ENCODE assay signal across 9 mouse cellular contexts in genomic region chr15:9120081-9120480, GRCm38 (mm10). TPM values are rescaled to one million over a fixed set of nuclear protein-coding genes. Genes with fewer than 3 reads are reported as not detected.
A peak's percentile ranks its signal among the peaks of the same experiment; 100 is the strongest.
DNase-seq lines count a peak whose midpoint lies in the region; ATAC-seq and TF ChIP-seq lines count a peak whose summit lies in the region.
"Had no signal": no experiment of that assay in that cellular context is flagged by ENCODE, and none has a peak within 500 bp of the region (broad histone marks: within the 10 kb centered on the region; RNA-seq: fewer than 3 reads in every experiment).

No protein-coding gene starts in this region.

- WGBS in kidney, embryonic 16.5 days, result 92% methylated on average over 2 of the region's 2 CpGs
- WGBS in heart, postnatal 0 days, result 91% methylated on average over 2 of the region's 2 CpGs

- H3K27ac ChIP-seq in kidney, embryonic 16.5 days (ENCODE audit: low read length), result no peak overlapping the region
- H3K27ac ChIP-seq in heart, postnatal 0 days (ENCODE audit: low read depth), result no peak overlapping the region
- no peak overlapping the region for H3K27ac ChIP-seq in layer of hippocampus, adult 2 months
- H3K27ac ChIP-seq: stomach, embryonic 15.5 days had no signal

- no peak overlapping the region for H3K4me3 ChIP-seq in kidney, embryonic 16.5 days (ENCODE audit: low read length)
- no peak overlapping the region for H3K4me3 ChIP-seq in heart, postnatal 0 days (ENCODE audit: low read depth, low read length)
- no peak overlapping the region for H3K4me3 ChIP-seq in layer of hippocampus, adult 2 months
- H3K4me3 ChIP-seq: stomach, embryonic 15.5 days had no signal

- H3K4me1 ChIP-seq in kidney, embryonic 16.5 days (ENCODE audit: insufficient read depth, low read length), result no peaks in the 10 kb centered on the region
- no peaks in the 10 kb centered on the region for H3K4me1 ChIP-seq in heart, postnatal 0 days (ENCODE audit: control insufficient read depth, insufficient read depth)
- H3K4me1 ChIP-seq: stomach, embryonic 15.5 days had no signal

- peak; percentile 53 for DNase-seq in kidney, adult 18-20 months
- peak; percentile 82 for DNase-seq in NIH3T3 (ENCODE audit: low read depth)
- DNase-seq in cerebellum, adult 9-11 months, result peak; percentile 31
- DNase-seq in heart, postnatal 0 days (ENCODE audit: low spot score), result peak; percentile 80
- DNase-seq in layer of hippocampus, adult 2 months (ENCODE audit: low spot score in 2 of 2), result peak; percentile 35 to 50
- peak; percentile 42 for DNase-seq in skeletal muscle tissue, adult 2 months (ENCODE audit: low read depth, low spot score)

- H3K4me2 ChIP-seq in kidney, embryonic 16.5 days (replicated peaks; ENCODE audit: low read depth, low read length), result no peak overlapping the region
- H3K4me2 ChIP-seq in heart, postnatal 0 days (ENCODE audit: low read depth, low read length), result no peak overlapping the region
- H3K4me2 ChIP-seq: stomach, embryonic 15.5 days had no signal

- H3K9ac ChIP-seq in kidney, embryonic 16.5 days (replicated peaks; ENCODE audit: low read length), result no peak overlapping the region
- no peak overlapping the region for H3K9ac ChIP-seq in heart, postnatal 0 days (replicated peaks; ENCODE audit: low read depth, low read length)
- H3K9ac ChIP-seq: stomach, embryonic 15.5 days had no signal

- no peak for ATAC-seq in kidney, embryonic 16.5 days (ENCODE audit: low FRiP score, low TSS enrichment)
- 0 out of 2 replicates have a peak, but pooled peaks have one; percentile 33 for ATAC-seq in heart, postnatal 0 days (ENCODE audit: insufficient read depth, low read depth)
- ATAC-seq in megakaryocyte, adult 5-6 weeks (ENCODE audit: poor library complexity, severe bottlenecking), result peak; percentile 82

- no peaks in the 10 kb centered on the region for H3K27me3 ChIP-seq in kidney, embryonic 16.5 days (ENCODE audit: insufficient read depth, low read length)
- no peaks in the 10 kb centered on the region for H3K27me3 ChIP-seq in heart, postnatal 0 days (ENCODE audit: control insufficient read depth, insufficient read depth, low read length)
- H3K27me3 ChIP-seq: stomach, embryonic 15.5 days had no signal

- no peak for TF ChIP-seq EP300 in heart, postnatal 0 days (IDR thresholded peaks at IDR 0.05; ENCODE audit: low read depth)

- H3K36me3 ChIP-seq in kidney, embryonic 16.5 days (ENCODE audit: insufficient read depth, low read length), result peaks cover 71% of the 10 kb centered on the region
- H3K36me3 ChIP-seq in heart, postnatal 0 days (replicated peaks; ENCODE audit: control insufficient read depth, insufficient read depth, low read length), result peaks cover 72% of the 10 kb centered on the region

- TF ChIP-seq CTCF in heart, postnatal 0 days (IDR thresholded peaks at IDR 0.05; ENCODE audit: low read depth), result peak; percentile 98
- TF ChIP-seq CTCF in layer of hippocampus, adult 2 months (conservative IDR thresholded peaks at IDR 0.05), result peak; percentile 100

- H3K9me3 ChIP-seq in kidney, embryonic 16.5 days (ENCODE audit: low read length), result no peaks in the 10 kb centered on the region
- H3K9me3 ChIP-seq in heart, postnatal 0 days (replicated peaks; ENCODE audit: control insufficient read depth, low read length), result no peaks in the 10 kb centered on the region
- H3K9me3 ChIP-seq: stomach, embryonic 15.5 days had no signal

RNA-seq across cellular contexts. Expression of gene Lmbrd2, which starts 20.3 kb away (rescaled TPM):
- 3.1 and 3.7 TPM in 2 replicates for polyA plus RNA-seq in kidney, embryonic 16.5 days (2015; fragmentation: Nextera tagmentation; extraction: Ambion mirVana)
- 14.8 and 28.5 TPM in 2 replicates for total RNA-seq in heart, postnatal 0 days (2014; rRNA removed; ENCODE audit: low replicate concordance)
- polyA plus RNA-seq in heart, postnatal 0 days (2015; fragmentation: Nextera tagmentation; extraction: Ambion mirVana), result 1.3 TPM in 2 replicates
- total RNA-seq in layer of hippocampus, adult 2 months (2021), result 10 to 100 TPM; 58.5 to 59.4 TPM
- total RNA-seq in megakaryocyte, adult 5-6 weeks (2015), result 12.9 and 17.3 TPM in 2 replicates
- 10.0 and 11.2 TPM in 2 replicates for total RNA-seq in megakaryocyte, adult 5-6 weeks (2017)

RNA-seq across cellular contexts. Expression of gene Skp2, which starts 35.1 kb away (rescaled TPM):
- polyA plus RNA-seq in kidney, embryonic 16.5 days (2015; fragmentation: Nextera tagmentation; extraction: Ambion mirVana), result 74.8 and 77.6 TPM in 2 replicates
- 1.5 and 6.0 TPM in 2 replicates for total RNA-seq in heart, postnatal 0 days (2014; rRNA removed; ENCODE audit: low replicate concordance)
- polyA plus RNA-seq in heart, postnatal 0 days (2015; fragmentation: Nextera tagmentation; extraction: Ambion mirVana), result 5.1 TPM in 2 replicates
- 1 to 10 TPM; 4.6 to 4.9 TPM for total RNA-seq in layer of hippocampus, adult 2 months (2021)
- 17.1 and 17.5 TPM in 2 replicates for total RNA-seq in megakaryocyte, adult 5-6 weeks (2015)
- total RNA-seq in megakaryocyte, adult 5-6 weeks (2017), result 16.4 and 17.7 TPM in 2 replicates

RNA-seq across cellular contexts. Expression of gene Nadk2, which starts 49.0 kb away (rescaled TPM):
- 23.8 and 26.4 TPM in 2 replicates for polyA plus RNA-seq in kidney, embryonic 16.5 days (2015; fragmentation: Nextera tagmentation; extraction: Ambion mirVana)
- 41.6 and 77.7 TPM in 2 replicates for total RNA-seq in heart, postnatal 0 days (2014; rRNA removed; ENCODE audit: low replicate concordance)
- 33.4 and 33.8 TPM in 2 replicates for polyA plus RNA-seq in heart, postnatal 0 days (2015; fragmentation: Nextera tagmentation; extraction: Ambion mirVana)
- total RNA-seq in layer of hippocampus, adult 2 months (2021), result 10 to 100 TPM; 64.4 to 69.3 TPM
- total RNA-seq in megakaryocyte, adult 5-6 weeks (2015), result 25.7 and 32.3 TPM in 2 replicates
- 30.0 and 31.3 TPM in 2 replicates for total RNA-seq in megakaryocyte, adult 5-6 weeks (2017)

Comparison
In these comparisons a context has a peak if more than half of its experiments do, and no peak if none do; other contexts are left out.
1. DNase-seq: peak in every context shown above with its lines; median percentile 82 in NIH3T3; 80 in heart, postnatal 0 days; 53 in kidney, adult 18-20 months; 42 in layer of hippocampus, adult 2 months; 42 in skeletal muscle tissue, adult 2 months; 31 in cerebellum, adult 9-11 months.